Mouse (Mus musculus): Measurements from ENCODE around the gene Prss56. TPM values are rescaled to one million over a fixed set of nuclear protein-coding genes. Genes with fewer than 3 reads are reported as not detected.

Gene Prss56
- not detected for total RNA-seq (2021)
- long read RNA-seq, experiment 1: 0 reads
- long read RNA-seq, experiment 2: 0 reads

- DNase-seq: no peak
Observed at GRCm38 (mm10) chr1:87183013-87183412, at the start of gene Prss56. Gene Prss56 (plus strand): TSS chr1:87183313.

GRCm38 (mm10) chr1:87141550-87141949 lies 41.6 kb upstream of the Prss56 start:
- DNase-seq: no peak

- no peak for DNase-seq
Observed at GRCm38 (mm10) chr1:87142456-87142855, 40.7 kb upstream of the Prss56 start.

DNA sequence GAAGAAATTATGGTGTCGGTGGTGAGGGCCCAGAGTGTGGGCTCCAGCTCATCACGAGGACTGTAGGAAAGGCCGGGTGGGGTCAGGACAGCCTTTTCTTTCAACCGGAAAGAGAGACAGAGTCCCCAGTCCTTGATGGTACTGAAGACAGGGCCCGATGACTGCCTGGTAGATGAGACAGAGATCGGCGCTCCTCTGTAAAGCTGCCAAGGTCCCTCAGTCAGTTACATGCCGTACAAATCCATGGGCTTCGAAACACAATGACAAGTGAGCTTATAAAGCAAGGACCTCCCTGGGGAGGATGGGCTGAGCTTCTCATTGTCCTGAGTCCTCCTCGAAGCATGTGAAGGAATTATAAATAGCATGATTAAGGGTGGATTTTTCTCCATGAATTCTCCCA lies 40.0 kb upstream of the Prss56 start:
- DNase-seq: no peak

GRCm38 (mm10) chr1:87149422-87149821 lies 33.7 kb upstream of the Prss56 start:
- no peak for DNase-seq

- DNase-seq: no peak
Observed at GRCm38 (mm10) chr1:87151286-87151685, 31.8 kb upstream of the Prss56 start.

DNA sequence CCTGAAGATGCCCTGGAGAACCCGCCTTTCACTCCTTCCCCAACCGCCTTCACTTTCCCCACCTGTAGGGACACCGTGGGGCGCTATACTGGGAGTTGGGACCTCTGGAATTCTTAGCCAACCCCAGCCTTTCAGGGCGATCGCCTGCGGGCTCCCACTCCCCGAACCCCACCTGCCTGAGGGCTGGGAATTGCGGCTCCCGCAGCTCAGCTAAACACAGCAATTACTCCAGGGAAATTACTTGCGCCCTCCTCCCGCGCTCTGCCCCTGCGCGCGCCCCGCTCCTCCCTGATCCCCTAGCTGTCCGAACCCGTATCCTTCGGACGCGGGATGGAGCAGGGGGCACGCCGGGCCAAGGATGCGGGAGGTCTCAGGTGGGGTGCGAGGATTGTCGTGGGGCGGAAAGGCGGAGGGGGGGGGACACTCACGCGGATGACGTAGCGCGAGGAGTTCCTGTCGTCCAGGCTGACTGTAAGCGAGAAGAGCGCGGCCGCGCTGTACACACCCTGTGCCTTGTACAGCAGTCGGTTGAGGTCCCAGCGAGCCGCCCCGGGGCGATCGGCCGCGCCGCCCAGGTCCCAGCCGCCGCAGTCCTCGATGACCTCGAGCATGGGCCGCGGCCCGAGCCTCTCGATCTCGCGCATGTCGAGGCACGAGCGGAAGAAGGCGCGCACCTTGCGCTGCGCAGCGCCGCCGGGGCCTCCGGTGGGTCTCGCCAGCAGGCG lies 29.2 kb upstream of the Prss56 start:
- DNase-seq: no peak

DNA sequence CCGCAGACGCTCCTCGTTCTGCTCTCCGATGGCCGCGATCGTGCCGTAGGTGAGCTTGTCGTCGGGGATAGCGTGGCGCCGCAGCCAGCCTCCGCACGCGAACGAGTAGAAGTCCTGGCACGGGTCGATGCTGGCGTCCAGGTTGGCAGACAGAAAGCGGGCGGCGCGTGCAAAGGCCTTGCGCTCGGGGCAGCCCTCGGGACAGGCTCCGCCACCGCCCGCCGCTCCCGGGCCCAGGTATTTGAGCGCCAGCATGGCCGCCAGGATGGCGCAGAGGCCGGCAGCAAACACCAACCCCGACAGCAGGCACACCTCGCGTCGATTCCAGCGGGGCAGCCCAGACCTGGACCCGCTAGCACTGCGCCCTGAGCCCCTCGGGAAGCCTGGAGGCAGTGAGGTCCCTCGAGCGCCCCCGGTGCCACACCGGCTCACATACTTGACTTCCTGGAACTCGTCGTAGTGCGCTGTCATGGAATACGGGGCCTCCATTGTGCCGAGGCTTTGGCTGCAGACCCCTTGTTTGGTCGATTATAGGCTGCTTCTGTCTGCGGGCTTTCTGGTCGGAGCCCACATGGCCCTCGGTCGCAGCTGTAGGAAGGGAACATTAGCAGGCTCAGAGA lies 28.5 kb upstream of the Prss56 start:
- DNase-seq: no peak

- no peak for DNase-seq
Observed at GRCm38 (mm10) chr1:87155531-87156198, 27.4 kb upstream of the Prss56 start.

GRCm38 (mm10) chr1:87156199-87156587 lies 26.9 kb upstream of the Prss56 start, which contains the start of gene Ecel1:
Gene Ecel1 (minus strand): TSS chr1:87156521.
- DNase-seq: no peak

DNA sequence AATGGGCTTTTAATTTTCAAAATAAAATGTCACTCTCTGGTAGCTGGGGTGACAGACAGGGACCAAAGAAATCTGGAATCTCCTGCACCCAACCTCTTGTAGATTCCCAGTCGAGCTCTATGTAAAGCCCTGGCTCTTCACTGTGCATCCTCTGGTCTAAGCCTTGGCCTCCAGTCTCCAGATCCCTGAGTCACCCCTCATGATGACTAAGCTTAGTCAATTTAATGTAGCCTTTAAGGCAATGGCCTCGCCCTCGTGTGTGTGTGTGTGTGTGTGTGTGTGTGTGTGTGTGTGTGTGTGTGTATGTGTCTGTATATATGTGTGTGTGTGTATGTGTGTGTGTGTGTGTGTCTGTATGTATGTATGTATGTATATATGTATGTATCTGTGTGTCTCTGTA lies 23.7 kb upstream of the Prss56 start:
- DNase-seq: no peak

GRCm38 (mm10) chr1:87164164-87164795 lies 18.8 kb upstream of the Prss56 start:
- DNase-seq: no peak

- no peak for DNase-seq
Observed at GRCm38 (mm10) chr1:87164796-87165184, 18.3 kb upstream of the Prss56 start.

DNA sequence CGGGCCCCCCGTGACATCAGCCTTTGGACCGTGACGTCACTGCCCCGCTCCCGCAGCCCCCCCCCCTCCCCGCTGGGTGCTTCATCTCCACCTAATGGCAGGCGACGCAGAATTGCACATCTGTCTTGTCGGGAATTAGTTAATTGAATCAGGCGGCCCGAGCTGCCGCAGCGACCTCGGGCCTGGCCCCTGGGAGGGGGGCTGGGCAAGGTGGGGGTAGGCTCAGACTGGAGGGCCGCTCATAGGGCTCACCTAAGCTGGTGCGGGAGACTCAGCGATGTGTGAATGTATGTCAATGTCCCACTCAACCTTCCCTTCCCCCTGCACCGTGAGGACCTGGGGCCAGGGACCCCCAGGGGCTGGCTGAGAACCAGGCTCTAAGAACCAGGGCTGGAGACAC lies 12.7 kb upstream of the Prss56 start:
- no peak for DNase-seq

- no peak for DNase-seq
Observed at GRCm38 (mm10) chr1:87171312-87171711, 11.8 kb upstream of the Prss56 start.

- no peak for DNase-seq
Observed at GRCm38 (mm10) chr1:87172316-87172715, 10.8 kb upstream of the Prss56 start.

DNA sequence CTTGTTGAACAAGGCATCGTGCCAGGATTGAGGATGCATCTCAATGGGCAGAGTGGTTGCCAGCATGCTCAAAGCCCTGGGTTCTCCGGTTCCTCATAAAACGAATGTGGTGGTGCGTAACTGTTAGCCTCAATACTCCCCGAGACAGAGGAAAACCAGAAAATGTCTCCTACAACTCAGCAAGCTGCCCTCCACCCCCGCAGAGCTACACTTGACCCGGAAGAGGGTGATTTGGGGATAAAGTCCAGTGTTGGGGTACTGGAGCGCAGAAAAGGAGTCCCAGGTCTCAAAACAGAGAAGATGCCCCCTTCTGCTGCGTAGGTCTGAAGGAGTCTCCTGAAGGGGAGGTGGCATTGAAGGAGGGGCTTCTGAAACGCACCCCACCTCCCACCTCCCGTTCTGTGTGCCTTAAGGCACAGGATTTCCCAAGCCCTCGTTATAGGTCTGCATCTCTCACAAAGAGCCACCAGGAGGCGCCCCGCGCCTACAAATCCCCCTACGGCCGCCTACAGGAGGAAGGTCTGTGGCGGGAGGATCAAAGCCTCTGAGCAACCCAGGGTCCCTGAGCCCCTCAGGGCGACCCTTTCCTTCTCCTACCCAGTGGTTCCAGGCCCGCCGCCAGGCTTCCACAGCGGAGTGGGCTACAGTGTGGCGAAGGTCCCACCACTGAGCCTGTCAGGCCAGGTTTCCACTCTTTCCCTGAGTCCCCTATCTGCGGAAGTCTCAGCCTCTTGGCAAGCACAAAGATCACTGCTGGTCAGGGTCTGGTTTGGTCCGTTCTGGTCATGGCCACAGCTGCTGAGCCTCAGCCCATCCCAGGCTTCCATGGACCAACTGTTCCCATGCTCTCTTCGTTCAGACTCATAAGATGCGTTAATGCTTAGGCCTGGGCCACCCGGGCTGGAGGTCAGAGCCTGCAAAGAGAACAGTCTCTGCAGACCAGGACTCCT lies 8.8 kb upstream of the Prss56 start:
- DNase-seq: peak; percentile 47 to 72

GRCm38 (mm10) chr1:87175852-87176292 lies 7.2 kb upstream of the Prss56 start:
- peak; percentile 39 to 46 for DNase-seq

GRCm38 (mm10) chr1:87180896-87181295 lies 2.2 kb upstream of the Prss56 start:
- no peak for DNase-seq

GRCm38 (mm10) chr1:87183998-87184750 lies 1.1 kb downstream of the Prss56 start:
- DNase-seq: no peak

DNA sequence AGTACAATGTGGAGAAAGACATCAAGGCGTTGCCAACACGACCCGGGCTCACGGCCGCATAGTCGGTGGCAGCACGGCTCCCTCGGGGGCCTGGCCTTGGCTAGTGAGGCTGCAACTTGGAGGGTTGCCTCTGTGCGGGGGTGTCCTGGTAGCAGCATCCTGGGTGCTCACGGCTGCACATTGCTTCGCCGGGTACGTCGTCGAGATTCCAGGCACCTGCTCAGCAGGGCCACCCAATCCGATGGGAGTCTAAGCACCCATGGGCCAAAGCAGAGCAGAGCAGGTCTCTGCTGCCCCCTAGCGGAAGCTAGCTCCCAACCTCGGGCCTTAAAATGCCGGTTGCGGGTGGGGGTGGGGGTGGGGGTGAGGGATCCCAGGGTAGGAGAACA lies 1.6 kb downstream of the Prss56 start:
- peak; percentile 65 to 80 for DNase-seq
